Mouse (Mus musculus): Measurements from ENCODE around the gene Cyfip2.

Gene Cyfip2

GRCm38 (mm10) chr11:46177246-46178043, 135.2 kb downstream of the Cyfip2 start:
- no peak for DNase-seq

- DNase-seq: no peak
Observed at GRCm38 (mm10) chr11:46176155-46176554, 136.5 kb downstream of the Cyfip2 start.

- no peak for DNase-seq
Observed at GRCm38 (mm10) chr11:46172128-46172527, 140.5 kb downstream of the Cyfip2 start.

- DNase-seq: no peak
Observed at GRCm38 (mm10) chr11:46169908-46170307, 142.8 kb downstream of the Cyfip2 start.

GRCm38 (mm10) chr11:46168506-46168905, 144.2 kb downstream of the Cyfip2 start:
- DNase-seq: no peak

- no peak for DNase-seq
Observed at GRCm38 (mm10) chr11:46165866-46166585, 146.6 kb downstream of the Cyfip2 start, which contains the start of gene Nipal4. Nipal4 (minus strand) TSS chr11:46166508.

GRCm38 (mm10) chr11:46157462-46157861, 155.2 kb downstream of the Cyfip2 start:
- no peak for DNase-seq

- no peak for DNase-seq
Observed at GRCm38 (mm10) chr11:46156945-46157344, 155.7 kb downstream of the Cyfip2 start.

- no peak for DNase-seq
Observed at GRCm38 (mm10) chr11:46146619-46147018, 166.0 kb downstream of the Cyfip2 start.

GRCm38 (mm10) chr11:46145163-46145875, 167.3 kb downstream of the Cyfip2 start:
- no peak for DNase-seq
